Mouse (Mus musculus) heart, postnatal 0 days (tissue): ENCODE measurements around the gene Mical2. TPM values are rescaled to one million over a fixed set of nuclear protein-coding genes. Genes with fewer than 3 reads are reported as not detected.

Experiments used
- ATAC-seq: fragments of 200-750 bp; cut with Nextera tagmentation; 2 replicates; pipeline ENCODE4 v1.8.0; 2017; ENCODE audit warnings: low read depth, moderate number of reproducible peaks, moderate library complexity; ENCODE audit not compliant: insufficient read depth
- DNase-seq: peaks from one replicate; pipeline ENCODE4 v3.0.0-alpha.2; 2016; ENCODE audit warnings: low spot score
- H3K27ac ChIP-seq: fragments of 300-500 bp; sonication (generic); 2 replicates; pipeline ENCODE4 v1.5.1; 2014; ENCODE audit warnings: low read depth, mild to moderate bottlenecking
- H3K27me3 ChIP-seq: fragments of 300-500 bp; sonication (generic); 2 replicates; pipeline ENCODE4 v1.6.1; 2014; ENCODE audit warnings: low read length, mixed read lengths; ENCODE audit not compliant: control insufficient read depth, insufficient read depth
- H3K36me3 ChIP-seq: fragments of 300-500 bp; sonication (generic); replicated peaks from 2 replicates; pipeline ENCODE4 v1.6.1; 2014; ENCODE audit warnings: low read length, mixed read lengths; ENCODE audit not compliant: control insufficient read depth, insufficient read depth
- H3K4me1 ChIP-seq: fragments of 300-500 bp; sonication (generic); 2 replicates; pipeline ENCODE4 v1.6.1; 2014; ENCODE audit warnings: antibody characterized with exemption; ENCODE audit not compliant: control insufficient read depth, insufficient read depth
- H3K4me2 ChIP-seq: fragments of 300-500 bp; sonication (generic); 2 replicates; pipeline ENCODE4 v1.6.1; 2014; ENCODE audit warnings: low read depth, mild to moderate bottlenecking, low read length, moderate library complexity
- H3K4me3 ChIP-seq: fragments of 300-500 bp; sonication (generic); 2 replicates; pipeline ENCODE4 v1.5.1; 2014; ENCODE audit warnings: low read depth, low read length
- H3K9ac ChIP-seq: fragments of 300-500 bp; sonication (generic); replicated peaks from 2 replicates; pipeline ENCODE4 v1.6.1; 2014; ENCODE audit warnings: low read depth, low read length, mixed read lengths
- H3K9me3 ChIP-seq: fragments of 300-500 bp; sonication (generic); replicated peaks from 2 replicates; pipeline ENCODE4 v1.6.1; 2016; ENCODE audit warnings: low read length; ENCODE audit not compliant: control insufficient read depth
- CTCF ChIP-seq: IDR thresholded peaks from 2 replicates; pipeline ENCODE4 v1.5.1; 2016; ENCODE audit warnings: antibody characterized with exemption, control low read depth, low read depth
- EP300 ChIP-seq: IDR thresholded peaks from 2 replicates; pipeline ENCODE4 v1.6.1; 2016; ENCODE audit warnings: antibody characterized with exemption, low read depth
- WGBS: fragments of 180-500 bp; shearing (Covaris S2); extraction: QIAGEN DNeasy Blood & Tissue Kit; methylation state at CpG from one replicate; pipeline ENCODE4 v1.1.7; 2014; 5-methylcytosine and 5-hydroxymethylcytosine counted together
- polyA plus RNA-seq: library from polyadenylated mRNA; unstranded; fragments of >200 nt; fragmentation: Nextera tagmentation; extraction: Ambion mirVana; gene quantifications from 2 replicates; pipeline ENCODE4 v1.2.1, GENCODE M21; 2015
- total RNA-seq: library from RNA; depleted of rRNA; stranded (reverse); fragments of >200 nt; gene quantifications from 2 replicates; pipeline ENCODE4 v1.2.3, GENCODE M21; 2014; ENCODE audit warnings: low replicate concordance

The Mical2 gene
- total and polyA plus RNA-seq, 2 experiments from 2014 or later, result 78.1 to 136 TPM

- H3K4me3 ChIP-seq, result no peak overlapping the region
- H3K4me2 ChIP-seq, result no peak overlapping the region
- H3K9ac ChIP-seq, result peak overlapping the region; percentile 41; the same call in 1 of the 2 replicates
- no peaks in the 10 kb centered on the region for H3K9me3 ChIP-seq
- WGBS, result 40% methylated on average over 6 of the region's 6 CpGs
- no peak for TF ChIP-seq EP300
- TF ChIP-seq CTCF, result no peak
- no peak for ATAC-seq
- H3K27ac ChIP-seq, result peak overlapping the region; percentile 90
- peaks cover 30% of the 10 kb centered on the region; the same call in 1 of the 2 replicates for H3K36me3 ChIP-seq
- H3K4me1 ChIP-seq, result peaks cover 96% of the 10 kb centered on the region
- no peaks in the 10 kb centered on the region for H3K27me3 ChIP-seq
- DNase-seq, result no peak
Measured at GRCm38 (mm10) chr7:112273451-112273850, 47.8 kb downstream of the Mical2 start.

- Histone ChIP-seq H3K27me3 (no peaks in the 10 kb centered on the region), H3K4me3 (no peak overlapping the region), H3K36me3 (peaks cover 30% of the 10 kb centered on the region; the same call in 1 of the 2 replicates), H3K4me2 (no peak overlapping the region), H3K27ac (peak overlapping the region; percentile 90), H3K9me3 (no peaks in the 10 kb centered on the region), H3K9ac (no peak overlapping the region), H3K4me1 (peaks cover 96% of the 10 kb centered on the region)
- ATAC-seq, result no peak
- no peak for DNase-seq
- 63% methylated on average over 2 of the region's 2 CpGs for WGBS
- TF ChIP-seq EP300 (no peak), CTCF (no peak)
Measured at GRCm38 (mm10) chr7:112274611-112275010, 49.0 kb downstream of the Mical2 start.

GRCm38 (mm10) chr7:112275093-112275492, 49.4 kb downstream of the Mical2 start:
- Histone ChIP-seq H3K4me2 (no peak overlapping the region), H3K9me3 (no peaks in the 10 kb centered on the region), H3K4me3 (no peak overlapping the region), H3K27me3 (no peaks in the 10 kb centered on the region), H3K36me3 (peaks cover 30% of the 10 kb centered on the region; the same call in 1 of the 2 replicates), H3K9ac (no peak overlapping the region), H3K4me1 (peaks cover 96% of the 10 kb centered on the region), H3K27ac (peak overlapping the region; percentile 90)
- TF ChIP-seq CTCF (no peak), EP300 (no peak)
- DNase-seq, result no peak
- no peak for ATAC-seq
- 49% methylated on average over 3 of the region's 3 CpGs for WGBS

GRCm38 (mm10) chr7:112275883-112276282, 50.2 kb downstream of the Mical2 start:
- TF ChIP-seq EP300 (no peak), CTCF (no peak)
- WGBS, result 26% methylated on average over 2 of the region's 2 CpGs
- no peak for ATAC-seq
- Histone ChIP-seq H3K27me3 (no peaks in the 10 kb centered on the region), H3K4me2 (no peak overlapping the region), H3K27ac (peak overlapping the region; percentile 90), H3K36me3 (peaks cover 30% of the 10 kb centered on the region; the same call in 1 of the 2 replicates), H3K4me3 (no peak overlapping the region), H3K4me1 (peaks cover 96% of the 10 kb centered on the region), H3K9ac (no peak overlapping the region), H3K9me3 (no peaks in the 10 kb centered on the region)
- no peak for DNase-seq

GRCm38 (mm10) chr7:112276823-112277222, 51.2 kb downstream of the Mical2 start:
- peak; percentile 84 for ATAC-seq
- peak; percentile 86 for DNase-seq
- H3K4me1 ChIP-seq, result peaks cover 96% of the 10 kb centered on the region
- 18% methylated on average over 4 of the region's 4 CpGs for WGBS
- H3K4me3 ChIP-seq, result no peak overlapping the region
- TF ChIP-seq CTCF (no peak), EP300 (peak; percentile 97)
- H3K9ac ChIP-seq, result no peak overlapping the region; the same call in 1 of the 2 replicates
- no peaks in the 10 kb centered on the region for H3K9me3 ChIP-seq
- H3K36me3 ChIP-seq, result peaks cover 26% of the 10 kb centered on the region; the same call in 1 of the 2 replicates
- H3K27me3 ChIP-seq, result no peaks in the 10 kb centered on the region
- H3K4me2 ChIP-seq, result no peak overlapping the region
- peak overlapping the region; percentile 90 for H3K27ac ChIP-seq

GRCm38 (mm10) chr7:112278648-112279047, 53.0 kb downstream of the Mical2 start:
- Histone ChIP-seq H3K9ac (no peak overlapping the region), H3K4me1 (peaks cover 88% of the 10 kb centered on the region), H3K36me3 (peaks cover 23% of the 10 kb centered on the region; the same call in 1 of the 2 replicates), H3K27ac (peak overlapping the region; percentile 70), H3K4me2 (no peak overlapping the region), H3K4me3 (no peak overlapping the region), H3K27me3 (no peaks in the 10 kb centered on the region), H3K9me3 (no peaks in the 10 kb centered on the region)
- DNase-seq, result no peak
- WGBS, result 41% methylated on average over 4 of the region's 4 CpGs
- no peak for ATAC-seq
- TF ChIP-seq CTCF (no peak), EP300 (no peak)
